Mouse (Mus musculus): ENCODE measurements at regions not wholly inside any gene's neighbourhood (a gene's known extent, or its start where the extent isn't known, plus 50 kb on each side); places are given as distances from the start of the nearest gene placed in this dataset.

DNA sequence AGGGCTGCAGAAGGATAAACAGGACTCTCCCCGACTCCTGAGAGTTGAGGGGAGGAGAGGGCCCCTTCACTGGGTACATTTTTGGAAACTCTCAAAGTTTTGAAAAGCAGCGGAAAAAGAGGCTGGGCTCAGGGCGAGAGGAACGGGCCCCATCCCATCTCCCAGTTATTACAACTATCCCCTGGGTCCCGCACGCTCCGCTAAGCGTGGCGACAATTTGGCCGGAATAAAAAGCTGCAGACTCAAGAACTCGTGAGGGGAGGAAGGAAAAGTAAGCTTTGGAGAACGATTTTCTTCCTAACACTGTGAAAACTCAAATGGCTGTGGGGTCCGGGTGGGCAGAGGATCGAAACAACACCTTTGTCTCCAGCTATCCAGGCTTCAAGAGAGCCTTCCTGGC, 611.4 kb upstream of the Sall1 start:
- TF ChIP-seq CTCF (IDR thresholded peaks at IDR 0.05; ENCODE audit: extremely low read depth, insufficient read length, insufficient replicate concordance, low read depth, low read length): no peak
- TF ChIP-seq POLR2A (IDR thresholded peaks at IDR 0.05; ENCODE audit: low read depth, low read length): no peak

All from small intestine, adult 2 months (tissue).